Mouse (Mus musculus) liver, adult 2 months (tissue): ENCODE measurements around the gene Tspo2.

Source experiments
- CTCF ChIP-seq: fragments of 200-500 bp; IDR thresholded peaks from 2 replicates; pipeline ENCODE4 v1.5.1; 2011; ENCODE audit warnings: low read depth, low read length, control low read depth
- POLR2A ChIP-seq: fragments of 200-500 bp; IDR thresholded peaks from 2 replicates; pipeline ENCODE4 v1.6.1; 2011; ENCODE audit warnings: low read length, control low read depth; ENCODE audit not compliant: insufficient read depth; ENCODE audit errors: extremely low read depth

DNA sequence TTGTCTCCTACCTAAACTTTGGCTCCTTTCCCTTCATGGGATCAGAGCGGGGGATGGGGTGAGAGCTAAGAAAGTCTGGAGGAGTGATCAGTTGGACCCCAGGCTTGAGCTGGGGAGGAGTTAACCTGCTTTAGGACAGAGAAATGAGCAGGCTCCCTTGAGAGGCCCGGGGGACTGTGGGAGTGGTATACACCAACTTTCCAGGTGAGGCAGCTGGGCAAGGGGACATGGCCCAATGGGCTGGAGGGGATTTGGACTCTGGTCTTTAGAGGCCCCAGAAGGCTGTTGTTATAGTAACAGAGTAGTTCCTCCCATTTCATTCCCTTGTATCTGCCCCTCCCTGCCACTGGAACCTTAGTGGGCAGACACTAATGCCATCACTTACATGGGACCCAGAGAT lies 4.6 kb upstream of the Tspo2 start:
- TF ChIP-seq POLR2A (no peak), CTCF (no peak)
